ENCODE assay signal across 10 mouse cellular contexts in genomic region chr4:154236893-154237292, GRCm38 (mm10).
DNase-seq lines count a peak whose midpoint lies in the region; ATAC-seq lines count a peak whose summit lies in the region.
"Had no signal": no experiment of that assay in that cellular context is flagged by ENCODE, and none has a peak within 500 bp of the region (broad histone marks: within the 10 kb centered on the region; RNA-seq: fewer than 3 reads in every experiment).

No protein-coding gene starts in this region.

- H3K4me1 ChIP-seq in heart, embryonic 11.5 days (ENCODE audit: control insufficient read depth, insufficient read depth, low read length) = peaks cover 39% of the 10 kb centered on the region
- H3K4me1 ChIP-seq in limb, embryonic 13.5 days = peaks cover 71% of the 10 kb centered on the region

- ATAC-seq in heart, embryonic 11.5 days (replicated peaks; ENCODE audit: insufficient number of reproducible peaks, low FRiP score, low TSS enrichment) = no peak
- peak; percentile 57 for ATAC-seq in limb, embryonic 13.5 days (ENCODE audit: low FRiP score, low read depth)

- H3K9me3 ChIP-seq in heart, embryonic 11.5 days (replicated peaks; ENCODE audit: control insufficient read depth, low read length) = no peaks in the 10 kb centered on the region
- no peaks in the 10 kb centered on the region for H3K9me3 ChIP-seq in limb, embryonic 13.5 days

- H3K36me3 ChIP-seq in heart, embryonic 11.5 days (ENCODE audit: control insufficient read depth, insufficient read depth, low read length) = no peaks in the 10 kb centered on the region
- no peaks in the 10 kb centered on the region for H3K36me3 ChIP-seq in limb, embryonic 13.5 days

- no peak overlapping the region for H3K27ac ChIP-seq in heart, embryonic 11.5 days (ENCODE audit: low read depth, low read length)
- H3K27ac ChIP-seq in limb, embryonic 13.5 days = peak overlapping the region; percentile 84

- 0 out of 2 replicates have a peak, but pooled peaks cover 2% of the 10 kb centered on the region for H3K27me3 ChIP-seq in heart, embryonic 11.5 days (ENCODE audit: control insufficient read depth, insufficient read depth, low read length)
- H3K27me3 ChIP-seq in limb, embryonic 13.5 days = no peaks in the 10 kb centered on the region

- H3K4me3 ChIP-seq in heart, embryonic 11.5 days (ENCODE audit: low read depth, low read length) = peak overlapping the region; percentile 28
- H3K4me3 ChIP-seq in limb, embryonic 13.5 days = peak overlapping the region; percentile 40

- peak overlapping the region; percentile 63 for H3K4me2 ChIP-seq in heart, embryonic 11.5 days
- peak overlapping the region; percentile 69 for H3K4me2 ChIP-seq in limb, embryonic 13.5 days (replicated peaks)

- no peak overlapping the region for H3K9ac ChIP-seq in heart, embryonic 11.5 days (ENCODE audit: low read depth, low read length)
- H3K9ac ChIP-seq in limb, embryonic 13.5 days = peak overlapping the region; percentile 35; the same call in 1 of the 2 replicates

- WGBS in heart, embryonic 11.5 days (ENCODE audit: insufficient replicate concordance) = 14% methylated on average over 10 of the region's 10 CpGs
- 6% methylated on average over 10 of the region's 10 CpGs for WGBS in limb, embryonic 13.5 days

- no peak for DNase-seq in heart, adult 18-20 months
- DNase-seq in retina, postnatal 1 day = peak; percentile 41
- no peak for DNase-seq in retina, embryonic 14.5 days (ENCODE audit: low spot score)
- DNase-seq in right cerebral cortex, adult 2 months (ENCODE audit: low spot score in 2 of 2) = no peak
- DNase-seq in gastrocnemius, postnatal 4 days (ENCODE audit: low spot score in 2 of 2) = no peak
- no peak for DNase-seq in thymus, adult 18-20 months
- DNase-seq: cerebellum, adult 2 months; gastrocnemius, postnatal 36 days had no signal
